Mouse (Mus musculus) ovary, adult 10 weeks (tissue): ENCODE measurements around the gene Cypt12. TPM values are rescaled to one million over a fixed set of nuclear protein-coding genes. Genes with fewer than 3 reads are reported as not detected.

Source experiments
- polyA plus RNA-seq: library from polyadenylated mRNA; stranded (reverse); fragments of 350-450 nt; fragmentation: Illumina TruSeq; extraction: RNeasy Lipid Tissue Mini Kit (QIAGEN cat#74804); gene quantifications from one replicate; pipeline ENCODE4 v1.2.3, GENCODE M21; 2014

The Cypt12 gene
- not detected for polyA plus RNA-seq

GRCm38 (mm10) chr3:17948299-17948698 is at the start of gene Cypt12:
Gene Cypt12 (plus strand): TSS chr3:17948410.

